Mouse (Mus musculus) olfactory bulb, adult 2 months (tissue): ENCODE data around the gene Glipr1.

Source experiments
- CTCF ChIP-seq: fragments of 200-500 bp; IDR thresholded peaks from 2 replicates; pipeline ENCODE4 v1.5.1; 2012; ENCODE audit warnings: low read depth, mild to moderate bottlenecking, low read length, moderate library complexity; ENCODE audit not compliant: insufficient read depth
- POLR2A ChIP-seq: fragments of 200-500 bp; IDR thresholded peaks from 2 replicates; pipeline ENCODE4 v1.6.1; 2012; ENCODE audit warnings: mild to moderate bottlenecking, low read depth, low read length, moderate library complexity; ENCODE audit not compliant: insufficient read depth

GRCm38 (mm10) chr10:112001756-112002520 lies 493 bp downstream of the Glipr1 start:
- no peak for TF ChIP-seq CTCF
- TF ChIP-seq POLR2A: no peak
